Mouse (Mus musculus): ENCODE results near the gene Rictor.

DNA sequence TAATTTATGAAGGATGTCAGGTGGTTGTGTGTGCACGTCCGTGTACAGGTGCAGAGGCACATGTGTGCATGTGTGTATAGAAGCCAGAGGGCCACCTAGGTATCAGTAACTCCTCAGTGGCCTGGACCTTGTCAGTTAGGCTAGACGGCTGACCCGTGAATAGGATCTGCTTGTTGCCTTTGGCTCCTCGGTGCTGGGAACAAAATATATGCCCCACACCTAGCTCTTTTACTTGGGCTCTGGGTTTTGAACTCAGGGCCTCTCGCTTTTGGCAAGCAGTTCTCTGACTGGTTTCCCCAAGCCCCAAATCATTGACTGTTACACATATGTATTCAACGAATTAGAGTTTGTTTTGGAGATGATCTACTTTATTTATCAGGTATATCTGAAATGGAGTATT, 3.0 kb downstream of the Rictor start:
- TF ChIP-seq CTCF (IDR thresholded peaks at IDR 0.05; ENCODE audit: low read depth, low read length) (no peak), POLR2A (IDR thresholded peaks at IDR 0.05; ENCODE audit: extremely low read depth, insufficient read depth, low read length) (no peak)

Measured in liver, adult 2 months (tissue).